Mouse (Mus musculus): ENCODE results near the gene Olfr1090. TPM values are rescaled to one million over a fixed set of nuclear protein-coding genes. Genes with fewer than 3 reads are reported as not detected.

Gene Olfr1090
- not detected in 2 replicates for polyA plus RNA-seq (2015; fragmentation: Nextera tagmentation; extraction: Ambion mirVana)

- H3K4me3 ChIP-seq, result no peak within 1 kb of the TSS
- WGBS, result 93% methylated on average over 1 of the region's 1 CpGs
- no peaks in the 10 kb centered on the region for H3K9me3 ChIP-seq
- H3K36me3 ChIP-seq, result no peaks in the 10 kb centered on the region
- H3K9ac ChIP-seq, result no peak within 1 kb of the TSS
- H3K27ac ChIP-seq (replicated peaks), result no peak within 1 kb of the TSS
- H3K4me2 ChIP-seq, result no peak within 1 kb of the TSS
- H3K4me1 ChIP-seq (replicated peaks), result no peaks in the 10 kb centered on the region
- no peak for ATAC-seq (ENCODE audit: low read depth)
- H3K27me3 ChIP-seq, result no peaks in the 10 kb centered on the region
These were observed at the start of gene Olfr1090 for GRCm38 (mm10) chr2:86758893-86759292. Olfr1090 (minus strand) TSS chr2:86758993.

GRCm38 (mm10) chr2:86782179-86782578 is 23.4 kb upstream of the Olfr1090 start, which contains the start of gene Olfr1093:
Olfr1093 (plus strand) TSS chr2:86782479.
- Histone ChIP-seq H3K9ac (no peak within 1 kb of the TSS), H3K27ac (replicated peaks) (no peak within 1 kb of the TSS), H3K27me3 (no peaks in the 10 kb centered on the region), H3K36me3 (no peaks in the 10 kb centered on the region), H3K4me3 (no peak within 1 kb of the TSS), H3K4me1 (replicated peaks) (no peaks in the 10 kb centered on the region), H3K4me2 (no peak within 1 kb of the TSS), H3K9me3 (no peaks in the 10 kb centered on the region)
- no peak for ATAC-seq (ENCODE audit: low read depth)
- 71% methylated on average over 2 of the region's 2 CpGs for WGBS

- Histone ChIP-seq H3K9me3 (no peaks in the 10 kb centered on the region), H3K27ac (replicated peaks) (no peak overlapping the region), H3K36me3 (no peaks in the 10 kb centered on the region), H3K9ac (no peak overlapping the region), H3K4me1 (replicated peaks) (no peaks in the 10 kb centered on the region), H3K27me3 (no peaks in the 10 kb centered on the region), H3K4me3 (no peak overlapping the region), H3K4me2 (no peak overlapping the region)
- WGBS, result 94% methylated on average over 6 of the region's 6 CpGs
- ATAC-seq (ENCODE audit: low read depth), result no peak
These were observed 2.3 kb upstream of the Olfr1090 start for GRCm38 (mm10) chr2:86761050-86761449.

- H3K9ac ChIP-seq, result no peak within 1 kb of the TSS
- H3K27me3 ChIP-seq, result no peaks in the 10 kb centered on the region
- H3K9me3 ChIP-seq, result no peaks in the 10 kb centered on the region
- H3K36me3 ChIP-seq, result no peaks in the 10 kb centered on the region
- H3K27ac ChIP-seq (replicated peaks), result no peak within 1 kb of the TSS
- no peak for ATAC-seq (ENCODE audit: low read depth)
- no peak within 1 kb of the TSS for H3K4me3 ChIP-seq
- H3K4me2 ChIP-seq, result no peak within 1 kb of the TSS
- no peaks in the 10 kb centered on the region for H3K4me1 ChIP-seq (replicated peaks)
These were observed 25.2 kb downstream of the Olfr1090 start, which contains the start of gene Olfr1089 for GRCm38 (mm10) chr2:86733601-86734000. Olfr1089 (minus strand) TSS chr2:86733701.

Other genes with a start within 250 kb of the Olfr1090 start
- not detected in 2 replicates for gene Olfr1079, start 216.5 kb downstream of the Olfr1090 start, polyA plus RNA-seq (2015; fragmentation: Nextera tagmentation; extraction: Ambion mirVana)
- gene Olfr1080, start 200.8 kb downstream of the Olfr1090 start, polyA plus RNA-seq (2015; fragmentation: Nextera tagmentation; extraction: Ambion mirVana), result not detected in 2 replicates
- not detected in 2 replicates for gene Olfr1082, start 160.0 kb downstream of the Olfr1090 start, polyA plus RNA-seq (2015; fragmentation: Nextera tagmentation; extraction: Ambion mirVana)
- not detected in 2 replicates for gene Olfr1084, start 119.3 kb downstream of the Olfr1090 start, polyA plus RNA-seq (2015; fragmentation: Nextera tagmentation; extraction: Ambion mirVana)
- gene Olfr1085, start 97.0 kb downstream of the Olfr1090 start, polyA plus RNA-seq (2015; fragmentation: Nextera tagmentation; extraction: Ambion mirVana), result not detected in 2 replicates
- gene Olfr1086, start 78.9 kb downstream of the Olfr1090 start, polyA plus RNA-seq (2015; fragmentation: Nextera tagmentation; extraction: Ambion mirVana), result not detected in 2 replicates
- not detected in 2 replicates for gene Olfr1087, start 60.6 kb downstream of the Olfr1090 start, polyA plus RNA-seq (2015; fragmentation: Nextera tagmentation; extraction: Ambion mirVana)
- not detected in 2 replicates for gene Olfr1089, start 25.3 kb downstream of the Olfr1090 start, polyA plus RNA-seq (2015; fragmentation: Nextera tagmentation; extraction: Ambion mirVana)
- gene Olfr1093, start 23.5 kb upstream of the Olfr1090 start, polyA plus RNA-seq (2015; fragmentation: Nextera tagmentation; extraction: Ambion mirVana), result not detected in 2 replicates
- not detected in 2 replicates for gene Olfr141, start 51.0 kb upstream of the Olfr1090 start, polyA plus RNA-seq (2015; fragmentation: Nextera tagmentation; extraction: Ambion mirVana)
- gene Olfr1094, start 65.7 kb upstream of the Olfr1090 start, polyA plus RNA-seq (2015; fragmentation: Nextera tagmentation; extraction: Ambion mirVana), result not detected in 2 replicates
- not detected in 2 replicates for gene Olfr1095, start 92.7 kb upstream of the Olfr1090 start, polyA plus RNA-seq (2015; fragmentation: Nextera tagmentation; extraction: Ambion mirVana)
- gene Gm13723, start 115.8 kb upstream of the Olfr1090 start, polyA plus RNA-seq (2015; fragmentation: Nextera tagmentation; extraction: Ambion mirVana), result not detected in 2 replicates
- gene Olfr1097, start 133.2 kb upstream of the Olfr1090 start, polyA plus RNA-seq (2015; fragmentation: Nextera tagmentation; extraction: Ambion mirVana), result not detected in 2 replicates
- not detected in 2 replicates for gene Olfr1098, start 165.6 kb upstream of the Olfr1090 start, polyA plus RNA-seq (2015; fragmentation: Nextera tagmentation; extraction: Ambion mirVana)
- not detected in 2 replicates for gene Olfr1099, start 201.7 kb upstream of the Olfr1090 start, polyA plus RNA-seq (2015; fragmentation: Nextera tagmentation; extraction: Ambion mirVana)
- gene Olfr1100, start 221.0 kb upstream of the Olfr1090 start, polyA plus RNA-seq (2015; fragmentation: Nextera tagmentation; extraction: Ambion mirVana), result not detected in 2 replicates
- not detected in 2 replicates for gene Olfr1101, start 232.2 kb upstream of the Olfr1090 start, polyA plus RNA-seq (2015; fragmentation: Nextera tagmentation; extraction: Ambion mirVana)
- not detected in 2 replicates for gene Olfr1102, start 239.4 kb upstream of the Olfr1090 start, polyA plus RNA-seq (2015; fragmentation: Nextera tagmentation; extraction: Ambion mirVana)